Mouse (Mus musculus) kidney, embryonic 15.5 days (tissue): ENCODE results near the gene Olfr1383. TPM values are rescaled to one million over a fixed set of nuclear protein-coding genes. Genes with fewer than 3 reads are reported as not detected.

Experiments
- polyA plus RNA-seq: library from polyadenylated mRNA; unstranded; fragments of >200 nt; fragmentation: Nextera tagmentation; extraction: Ambion mirVana; gene quantifications from 2 replicates; pipeline ENCODE4 v1.2.1, GENCODE M21; 2015

Olfr1383 gene
- polyA plus RNA-seq, 1 experiment from 2014 or later, result not detected

Other genes with a start within 250 kb of the Olfr1383 start
- not detected in 2 replicates for gene Olfr1393, start 241.3 kb upstream of the Olfr1383 start, polyA plus RNA-seq
- gene Olfr1392, start 234.4 kb upstream of the Olfr1383 start, polyA plus RNA-seq, result 0.10 and 0.15 TPM in 2 replicates
- not detected in 2 replicates for gene Olfr10, start 214.9 kb upstream of the Olfr1383 start, polyA plus RNA-seq
- gene Olfr1391, start 196.9 kb upstream of the Olfr1383 start, polyA plus RNA-seq, result not detected in 2 replicates
- not detected in 2 replicates for gene Olfr1390, start 184.5 kb upstream of the Olfr1383 start, polyA plus RNA-seq
- gene Olfr1389, start 96.6 kb upstream of the Olfr1383 start, polyA plus RNA-seq, result not detected in 2 replicates
- gene Olfr1388, start 83.0 kb upstream of the Olfr1383 start, polyA plus RNA-seq, result 0.06 and 0.09 TPM in 2 replicates
- not detected in 2 replicates for gene Olfr1387, start 64.3 kb upstream of the Olfr1383 start, polyA plus RNA-seq
- not detected in 2 replicates for gene Olfr1386, start 54.6 kb upstream of the Olfr1383 start, polyA plus RNA-seq
- not detected in 2 replicates for gene Olfr1385, start 30.6 kb upstream of the Olfr1383 start, polyA plus RNA-seq
- not detected in 2 replicates for gene Olfr1384, start 12.9 kb upstream of the Olfr1383 start, polyA plus RNA-seq
- not detected in 2 replicates for gene Olfr1382, start 8.6 kb downstream of the Olfr1383 start, polyA plus RNA-seq
- 0.06 TPM in 1 of 2 replicates, not detected in the other for gene Olfr1381, start 23.8 kb downstream of the Olfr1383 start, polyA plus RNA-seq
- not detected in 2 replicates for gene Olfr1380, start 37.2 kb downstream of the Olfr1383 start, polyA plus RNA-seq
- gene Flt4, start 89.6 kb downstream of the Olfr1383 start, polyA plus RNA-seq, result 8.3 and 10.1 TPM in 2 replicates
- gene Scgb3a1, start 144.0 kb downstream of the Olfr1383 start, polyA plus RNA-seq, result not detected in 2 replicates
- 67.1 and 70.8 TPM in 2 replicates for gene Cnot6, start 193.1 kb downstream of the Olfr1383 start, polyA plus RNA-seq